Mouse (Mus musculus) fat pad, adult 2 months (tissue): ENCODE data around the gene Cdk13.

Source experiments
- DNase-seq: peaks from one replicate; pipeline ENCODE4 v3.0.0-alpha.2; 2011; ENCODE audit warnings: low read depth, low spot score; ENCODE audit errors: extremely low read depth

The Cdk13 gene

GRCm38 (mm10) chr13:17804909-17805613 is at the start of gene Cdk13:
TSS of gene Cdk13 (minus strand) at chr13:17805097.
- peak; percentile 64 for DNase-seq

GRCm38 (mm10) chr13:17843336-17843735 is 38.4 kb upstream of the Cdk13 start:
- DNase-seq = no peak

GRCm38 (mm10) chr13:17842756-17843155 is 37.9 kb upstream of the Cdk13 start:
- DNase-seq = no peak

GRCm38 (mm10) chr13:17839137-17839536 is 34.2 kb upstream of the Cdk13 start:
- DNase-seq = no peak

- DNase-seq = no peak
Observed at GRCm38 (mm10) chr13:17838484-17838851, 33.6 kb upstream of the Cdk13 start.

GRCm38 (mm10) chr13:17837610-17838483 is 33.0 kb upstream of the Cdk13 start:
- DNase-seq = no peak

GRCm38 (mm10) chr13:17836808-17837207 is 31.9 kb upstream of the Cdk13 start:
- DNase-seq = no peak

GRCm38 (mm10) chr13:17832940-17833339 is 28.0 kb upstream of the Cdk13 start:
- DNase-seq = no peak

GRCm38 (mm10) chr13:17817226-17817625 is 12.3 kb upstream of the Cdk13 start:
- no peak for DNase-seq

GRCm38 (mm10) chr13:17805614-17805975 is 698 bp upstream of the Cdk13 start:
- DNase-seq = no peak

GRCm38 (mm10) chr13:17804058-17804841 is 647 bp downstream of the Cdk13 start:
- DNase-seq = no peak

GRCm38 (mm10) chr13:17803331-17804057 is 1.4 kb downstream of the Cdk13 start:
- no peak for DNase-seq

- DNase-seq = no peak
Observed at GRCm38 (mm10) chr13:17802880-17803279, 2.0 kb downstream of the Cdk13 start.

GRCm38 (mm10) chr13:17799735-17800134 is 5.2 kb downstream of the Cdk13 start:
- DNase-seq = no peak

- peak; percentile 36 for DNase-seq
Observed at GRCm38 (mm10) chr13:17795757-17796456, 9.0 kb downstream of the Cdk13 start.

- no peak for DNase-seq
Observed at GRCm38 (mm10) chr13:17783643-17784042, 21.3 kb downstream of the Cdk13 start.

GRCm38 (mm10) chr13:17779923-17780322 is 25.0 kb downstream of the Cdk13 start:
- no peak for DNase-seq

- DNase-seq = no peak
Observed at GRCm38 (mm10) chr13:17776303-17776702, 28.6 kb downstream of the Cdk13 start.

- no peak for DNase-seq
Observed at GRCm38 (mm10) chr13:17775364-17775763, 29.5 kb downstream of the Cdk13 start.

GRCm38 (mm10) chr13:17773112-17773511 is 31.8 kb downstream of the Cdk13 start:
- DNase-seq = no peak
